Mouse (Mus musculus) heart, adult 2 months (tissue): ENCODE measurements around the gene Ston1. TPM values are rescaled to one million over a fixed set of nuclear protein-coding genes. Genes with fewer than 3 reads are reported as not detected.

Experiments
- DNase-seq, 2 experiments: peaks; one replicate each; pipeline ENCODE4 v3.0.0; 2021
- H3K27ac ChIP-seq: fragments of 200-600 bp; 2 replicates; pipeline ENCODE4 v1.8.1; 2022
- H3K27me3 ChIP-seq: fragments of 200-500 bp; 2 replicates; pipeline ENCODE4 v1.6.1; 2012; ENCODE audit warnings: mild to moderate bottlenecking, low read length, inconsistent platforms, mixed read lengths; ENCODE audit not compliant: control insufficient read depth, insufficient read depth
- H3K36me3 ChIP-seq: fragments of 200-500 bp; 2 replicates; pipeline ENCODE4 v1.6.1; 2012; ENCODE audit warnings: low read length, inconsistent platforms; ENCODE audit not compliant: control insufficient read depth, insufficient read depth
- H3K4me1 ChIP-seq: fragments of 200-500 bp; 2 replicates; pipeline ENCODE4 v1.6.1; 2011; ENCODE audit warnings: low read length; ENCODE audit not compliant: control insufficient read depth, insufficient read depth
- H3K4me3 ChIP-seq: fragments of 200-600 bp; 2 replicates; pipeline ENCODE4 v1.8.1; 2022
- H3K79me2 ChIP-seq: fragments of 200-500 bp; replicated peaks from 2 replicates; pipeline ENCODE4 v1.6.1; 2012; ENCODE audit warnings: mild to moderate bottlenecking, inconsistent platforms, low read length, moderate library complexity, mixed read lengths; ENCODE audit not compliant: control insufficient read depth, insufficient read depth
- H3K9ac ChIP-seq: fragments of 200-500 bp; 2 replicates; pipeline ENCODE4 v1.6.1; 2012; ENCODE audit warnings: low read depth, mild to moderate bottlenecking, control low read depth, inconsistent platforms, low read length, mixed read lengths
- CTCF ChIP-seq: fragments of 200-600 bp; IDR thresholded peaks from 2 replicates; pipeline ENCODE4 v1.8.1; 2022; ENCODE audit warnings: antibody characterized with exemption, mild to moderate bottlenecking, moderate library complexity
- EP300 ChIP-seq: fragments of 200-500 bp; IDR thresholded peaks from 2 replicates; pipeline ENCODE4 v1.6.1; 2011; ENCODE audit warnings: low read depth, low read length, control low read depth; ENCODE audit not compliant: insufficient read depth
- POLR2A ChIP-seq: fragments of 200-500 bp; IDR thresholded peaks from 2 replicates; pipeline ENCODE4 v1.6.1; 2011; ENCODE audit warnings: mild to moderate bottlenecking, low read depth, low read length, control low read depth; ENCODE audit not compliant: insufficient read depth
- WGBS: fragments of 180-500 bp; shearing (Covaris S2); methylation state at CpG from one replicate; pipeline ENCODE4 v1.1.7; 2018; 5-methylcytosine and 5-hydroxymethylcytosine counted together
- intact Hi-C: fragments of 180-260 bp; cut with DNase I; formaldehyde crosslinking; loops from one replicate; pipeline ENCODE4 v1.15.1; 2025
- polyA plus RNA-seq: library from polyadenylated mRNA; depleted of rRNA; stranded (reverse); fragments of >200 nt; gene quantifications from 2 replicates; pipeline ENCODE4 v1.2.3, GENCODE M21; 2012
- total RNA-seq, 2 experiments: library from RNA; stranded (reverse); gene quantifications; 2 replicates each; pipeline ENCODE4 v1.2.3; 2021

The Ston1 gene
- total and polyA plus RNA-seq, 3 experiments, result 9.4 to 21.8 (median 18.9) TPM

- WGBS, result 4% methylated on average over 9 of the region's 9 CpGs
- Histone ChIP-seq H3K27ac (no peak overlapping the region), H3K79me2 (no peaks in the 10 kb centered on the region), H3K9ac (no peak overlapping the region), H3K27me3 (no peaks in the 10 kb centered on the region), H3K4me3 (no peak overlapping the region), H3K4me1 (no peaks in the 10 kb centered on the region), H3K36me3 (no peaks in the 10 kb centered on the region)
- intact Hi-C loops, result loop anchor here (5.0 kb wide), 1 partner anchor 1850 kb away; no protein-coding TSS in a partner anchor
- TF ChIP-seq CTCF, result peak; percentile 96
- TF ChIP-seq EP300, result no peak
- TF ChIP-seq POLR2A, result no peak
- DNase-seq, result peak; percentile 36 to 65
These were observed 54.5 kb downstream of the Ston1 start for GRCm38 (mm10) chr17:88652010-88652409.

GRCm38 (mm10) chr17:88652702-88653374 is 55.4 kb downstream of the Ston1 start:
- Histone ChIP-seq H3K9ac (no peak overlapping the region), H3K79me2 (no peaks in the 10 kb centered on the region), H3K4me1 (no peaks in the 10 kb centered on the region), H3K4me3 (no peak overlapping the region), H3K36me3 (no peaks in the 10 kb centered on the region), H3K27ac (no peak overlapping the region), H3K27me3 (no peaks in the 10 kb centered on the region)
- WGBS, result 18% methylated on average over 21 of the region's 21 CpGs
- intact Hi-C loops, result loop anchor here (1.0 to 5.0 kb wide), 2 partner anchors 100 to 1849 kb away; no protein-coding TSS in a partner anchor
- DNase-seq, result peak; percentile 52 to 74
- no peak for TF ChIP-seq EP300
- peak; percentile 90 for TF ChIP-seq CTCF

GRCm38 (mm10) chr17:88653375-88653769 is 55.9 kb downstream of the Ston1 start:
- intact Hi-C loops, result loop anchor here (1.0 to 5.0 kb wide), 2 partner anchors 100 to 1849 kb away; no protein-coding TSS in a partner anchor
- Histone ChIP-seq H3K27me3 (no peaks in the 10 kb centered on the region), H3K4me1 (no peaks in the 10 kb centered on the region), H3K9ac (no peak overlapping the region), H3K27ac (no peak overlapping the region), H3K4me3 (no peak overlapping the region), H3K79me2 (no peaks in the 10 kb centered on the region), H3K36me3 (no peaks in the 10 kb centered on the region)
- WGBS, result 78% methylated on average over 4 of the region's 4 CpGs
- DNase-seq, result no peak
- TF ChIP-seq EP300 (no peak), POLR2A (no peak), CTCF (no peak)

GRCm38 (mm10) chr17:88658510-88658909 is 61.0 kb downstream of the Ston1 start:
- 50% methylated on average over 6 of the region's 6 CpGs for WGBS
- Histone ChIP-seq H3K27me3 (no peaks in the 10 kb centered on the region), H3K79me2 (no peaks in the 10 kb centered on the region), H3K9ac (no peak overlapping the region), H3K4me1 (no peaks in the 10 kb centered on the region), H3K27ac (no peak overlapping the region), H3K36me3 (no peaks in the 10 kb centered on the region), H3K4me3 (no peak overlapping the region)
- intact Hi-C loops, result no loop called here
- TF ChIP-seq EP300, result no peak
- no peak for TF ChIP-seq POLR2A
- TF ChIP-seq CTCF, result no peak
- no peak for DNase-seq

- H3K9ac ChIP-seq, result no peak overlapping the region
- peaks cover 4% of the 10 kb centered on the region for H3K27me3 ChIP-seq
- intact Hi-C loops, result no loop called here
- WGBS, result 38% methylated on average over 2 of the region's 2 CpGs
- no peak for DNase-seq
- no peak overlapping the region for H3K27ac ChIP-seq
- no peaks in the 10 kb centered on the region for H3K79me2 ChIP-seq
- no peak overlapping the region for H3K4me3 ChIP-seq
- no peaks in the 10 kb centered on the region for H3K36me3 ChIP-seq
- TF ChIP-seq CTCF (no peak), EP300 (no peak), POLR2A (no peak)
- no peaks in the 10 kb centered on the region for H3K4me1 ChIP-seq
These were observed 68.6 kb downstream of the Ston1 start for GRCm38 (mm10) chr17:88666076-88666475.

- intact Hi-C loops, result no loop called here
- 21% methylated on average over 21 of the region's 21 CpGs for WGBS
These were observed 71.0 kb downstream of the Ston1 start, which contains the start of gene Gtf2a1l for GRCm38 (mm10) chr17:88668452-88668851. Gtf2a1l (plus strand) TSS chr17:88668660.

More at GRCm38 (mm10) chr17:88668452-88668851, 71.0 kb downstream of the Ston1 start, which contains the start of gene Gtf2a1l:
- H3K79me2 ChIP-seq, result no peaks in the 10 kb centered on the region
- no peak within 1 kb of the TSS for H3K4me3 ChIP-seq
- peak; percentile 13 to 22 for DNase-seq
- no peak within 1 kb of the TSS for H3K9ac ChIP-seq
- H3K36me3 ChIP-seq, result no peaks in the 10 kb centered on the region
- H3K4me1 ChIP-seq, result no peaks in the 10 kb centered on the region
- H3K27ac ChIP-seq, result no peak within 1 kb of the TSS
- H3K27me3 ChIP-seq, result peaks cover 4% of the 10 kb centered on the region
- TF ChIP-seq POLR2A, result no peak
- TF ChIP-seq CTCF, result no peak
- TF ChIP-seq EP300, result no peak
